ENCODE assay signal across 23 mouse cellular contexts in genomic region chr1:36970918-36971617, GRCm38 (mm10). TPM values are rescaled to one million over a fixed set of nuclear protein-coding genes. Genes with fewer than 3 reads are reported as not detected.
"Had no signal": no experiment of that assay in that cellular context is flagged by ENCODE, and none has a peak within 500 bp of the region (broad histone marks: within the 10 kb centered on the region; RNA-seq: fewer than 3 reads in every experiment).

No protein-coding gene starts in this region.

- H3K4me3 ChIP-seq: liver, embryonic 15.5 days; lung, embryonic 15.5 days; midbrain, embryonic 10.5 days; midbrain, embryonic 12.5 days; myocyte; neural tube, embryonic 13.5 days; neural tube, embryonic 15.5 days; stomach, embryonic 15.5 days had no signal

- H3K27me3 ChIP-seq: liver, embryonic 15.5 days; lung, embryonic 15.5 days; midbrain, embryonic 12.5 days; neural tube, embryonic 13.5 days; neural tube, embryonic 15.5 days; stomach, embryonic 15.5 days had no signal

- H3K4me1 ChIP-seq: liver, embryonic 15.5 days; lung, embryonic 15.5 days; midbrain, embryonic 10.5 days; midbrain, embryonic 12.5 days; neural tube, embryonic 13.5 days; neural tube, embryonic 15.5 days; stomach, embryonic 15.5 days had no signal

- H3K9ac ChIP-seq: liver, embryonic 15.5 days; liver, postnatal 0 days; lung, embryonic 15.5 days; midbrain, embryonic 12.5 days; neural tube, embryonic 13.5 days; neural tube, embryonic 15.5 days; stomach, embryonic 15.5 days had no signal

- H3K27ac ChIP-seq: liver, embryonic 15.5 days; lung, embryonic 15.5 days; macrophage; midbrain, embryonic 10.5 days; midbrain, embryonic 12.5 days; neural tube, embryonic 13.5 days; neural tube, embryonic 15.5 days; stomach, embryonic 15.5 days had no signal

- DNase-seq: liver, postnatal 0 days; lung, adult 2 months; lung, postnatal 14 days; lung, postnatal 36 days; midbrain, embryonic 14.5 days; retina, postnatal 1 day; right cerebral cortex, postnatal 14 days; thymus, adult 2 months; thymus, postnatal 25 days; thymus, postnatal 4 days had no signal

- H3K4me2 ChIP-seq: liver, embryonic 15.5 days; lung, embryonic 15.5 days; midbrain, embryonic 12.5 days; neural tube, embryonic 13.5 days; neural tube, embryonic 15.5 days; stomach, embryonic 15.5 days had no signal

- H3K9me3 ChIP-seq: liver, embryonic 15.5 days; lung, embryonic 15.5 days; midbrain, embryonic 10.5 days; midbrain, embryonic 12.5 days; neural tube, embryonic 13.5 days; neural tube, embryonic 15.5 days; stomach, embryonic 15.5 days had no signal

- H3K36me3 ChIP-seq: liver, embryonic 15.5 days; lung, embryonic 15.5 days; midbrain, embryonic 10.5 days; midbrain, embryonic 12.5 days; neural tube, embryonic 13.5 days; neural tube, embryonic 15.5 days; stomach, embryonic 15.5 days had no signal

- ATAC-seq: liver, postnatal 0 days; lung, postnatal 0 days; midbrain, embryonic 16.5 days had no signal

RNA-seq across cellular contexts. Expression of gene Vwa3b, which starts 55.3 kb away (rescaled TPM):
- total RNA-seq: megakaryocyte progenitor cell, adult 5-6 weeks; megakaryocyte-erythroid progenitor cell, adult 5-6 weeks had no signal
- polyA plus RNA-seq: liver, embryonic 15.5 days; macrophage; myocyte had no signal
